Mouse (Mus musculus) heart, embryonic 14.5 days (tissue): ENCODE results near the gene Plcb1. TPM values are rescaled to one million over a fixed set of nuclear protein-coding genes. Genes with fewer than 3 reads are reported as not detected.

Experiments
- ATAC-seq: fragments of 200-750 bp; cut with Nextera tagmentation; 2 replicates; pipeline ENCODE4 v1.8.0; 2017; ENCODE audit warnings: low read depth, moderate TSS enrichment; ENCODE audit not compliant: insufficient number of reproducible peaks, insufficient read depth, low FRiP score
- H3K27ac ChIP-seq, 2 experiments: fragments of 200-500 bp in 1 of 2; fragments of 300-500 bp in 1 of 2; sonication (generic) in 1 of 2; replicated peaks in 1 of 2; 2 replicates each; pipeline ENCODE4 v1.5.1; 2012 to 2014; ENCODE audit warnings: low read depth in 2 of 2, low read length in 2 of 2, control low read depth in 1 of 2, mild to moderate bottlenecking in 1 of 2, mixed read lengths in 1 of 2; ENCODE audit not compliant: control insufficient read depth in 1 of 2, insufficient read depth in 1 of 2
- H3K27me3 ChIP-seq: fragments of 300-500 bp; sonication (generic); 2 replicates; pipeline ENCODE4 v1.6.1; 2014; ENCODE audit warnings: mild to moderate bottlenecking, low read length, control low read depth; ENCODE audit not compliant: control insufficient read depth, insufficient read depth
- H3K36me3 ChIP-seq: fragments of 300-500 bp; sonication (generic); 2 replicates; pipeline ENCODE4 v1.6.1; 2014; ENCODE audit warnings: mild to moderate bottlenecking, control low read depth, low read length, mixed read lengths; ENCODE audit not compliant: control insufficient read depth, insufficient read depth
- H3K4me1 ChIP-seq, 2 experiments: fragments of 200-500 bp in 1 of 2; fragments of 300-500 bp in 1 of 2; sonication (generic) in 1 of 2; 2 replicates each; pipeline ENCODE4 v1.6.1; 2012 to 2014; ENCODE audit warnings: low read length in 2 of 2, control low read depth in 1 of 2, mixed read lengths in 1 of 2; ENCODE audit not compliant: control insufficient read depth in 2 of 2, insufficient read depth in 2 of 2
- H3K4me2 ChIP-seq: fragments of 300-500 bp; sonication (generic); 2 replicates; pipeline ENCODE4 v1.6.1; 2014; ENCODE audit warnings: mild to moderate bottlenecking, low read length
- H3K4me3 ChIP-seq, 2 experiments: fragments of 200-500 bp in 1 of 2; fragments of 300-500 bp in 1 of 2; sonication (generic) in 1 of 2; 2 replicates each; pipeline ENCODE4 v1.5.1; 2012 to 2014; ENCODE audit warnings: low read length in 2 of 2, mild to moderate bottlenecking in 2 of 2, control low read depth in 1 of 2, low read depth in 1 of 2, moderate library complexity in 1 of 2; ENCODE audit not compliant: control insufficient read depth in 1 of 2, insufficient read depth in 1 of 2
- H3K9ac ChIP-seq: fragments of 300-500 bp; sonication (generic); 2 replicates; pipeline ENCODE4 v1.6.1; 2014; ENCODE audit warnings: mild to moderate bottlenecking, low read length
- H3K9me3 ChIP-seq: fragments of 300-500 bp; sonication (generic); 2 replicates; pipeline ENCODE4 v1.6.1; 2016; ENCODE audit warnings: low read length, control low read depth; ENCODE audit not compliant: control insufficient read depth
- WGBS: fragments of 180-500 bp; shearing (Covaris S2); extraction: QIAGEN DNeasy Blood & Tissue Kit; methylation state at CpG from one replicate; pipeline ENCODE4 v1.1.7; 2014; 5-methylcytosine and 5-hydroxymethylcytosine counted together
- polyA plus RNA-seq: library from polyadenylated mRNA; unstranded; fragments of >200 nt; fragmentation: Nextera tagmentation; extraction: Ambion mirVana; gene quantifications from 2 replicates; pipeline ENCODE4 v1.2.1, GENCODE M21; 2014

Gene Plcb1
- polyA plus RNA-seq, 1 experiment from 2014 or later, result 5.5 TPM

- Histone ChIP-seq H3K27me3 (no peaks in the 10 kb centered on the region), H3K9ac (no peak overlapping the region), H3K9me3 (no peaks in the 10 kb centered on the region), H3K4me2 (no peak overlapping the region), H3K36me3 (no peaks in the 10 kb centered on the region), H3K4me3 (no peak overlapping the region), H3K4me1 (no peaks in the 10 kb centered on the region), H3K27ac (no peak overlapping the region)
- 51% methylated on average over 2 of the region's 2 CpGs for WGBS
- ATAC-seq, result no peak
Observed at GRCm38 (mm10) chr2:134856691-134857090, 70.8 kb downstream of the Plcb1 start.

- H3K36me3 ChIP-seq, result no peaks in the 10 kb centered on the region
- H3K9ac ChIP-seq, result no peak overlapping the region
- H3K4me2 ChIP-seq, result no peak overlapping the region
- WGBS, result 72% methylated on average over 7 of the region's 7 CpGs
- no peaks in the 10 kb centered on the region for H3K9me3 ChIP-seq
- H3K4me1 ChIP-seq, result no peaks in the 10 kb centered on the region
- no peaks in the 10 kb centered on the region for H3K27me3 ChIP-seq
- ATAC-seq, result no peak
- no peak overlapping the region for H3K27ac ChIP-seq
- H3K4me3 ChIP-seq, result no peak overlapping the region
Observed at GRCm38 (mm10) chr2:134864985-134865645, 79.2 kb downstream of the Plcb1 start.

GRCm38 (mm10) chr2:134867381-134867780 lies 81.5 kb downstream of the Plcb1 start:
- ATAC-seq, result no peak
- no peak overlapping the region for H3K9ac ChIP-seq
- H3K27me3 ChIP-seq, result no peaks in the 10 kb centered on the region
- no peaks in the 10 kb centered on the region for H3K9me3 ChIP-seq
- H3K27ac ChIP-seq, result no peak overlapping the region
- 89% methylated on average over 6 of the region's 6 CpGs for WGBS
- no peak overlapping the region for H3K4me3 ChIP-seq
- H3K36me3 ChIP-seq, result no peaks in the 10 kb centered on the region
- no peak overlapping the region for H3K4me2 ChIP-seq
- H3K4me1 ChIP-seq, result peaks cover 4 to 8% of the 10 kb centered on the region in 2 experiments; a peak in 3 of 4 replicates

GRCm38 (mm10) chr2:134871692-134872489 lies 86.0 kb downstream of the Plcb1 start:
- WGBS, result 38% methylated on average over 9 of the region's 9 CpGs
- no peak; the same call in 1 of the 2 replicates for ATAC-seq
- Histone ChIP-seq H3K27ac (peak overlapping the region; percentile 61 to 86), H3K4me2 (peak overlapping the region; percentile 42), H3K36me3 (no peaks in the 10 kb centered on the region), H3K27me3 (no peaks in the 10 kb centered on the region), H3K4me3 (no peak overlapping the region), H3K4me1 (peaks cover 4 to 13% of the 10 kb centered on the region in 2 experiments; a peak in 3 of 4 replicates), H3K9ac (no peak overlapping the region), H3K9me3 (no peaks in the 10 kb centered on the region)

- peak overlapping the region; percentile 61 to 86 for H3K27ac ChIP-seq
- H3K36me3 ChIP-seq, result no peaks in the 10 kb centered on the region
- no peaks in the 10 kb centered on the region for H3K9me3 ChIP-seq
- H3K4me2 ChIP-seq, result peak overlapping the region; percentile 42
- H3K4me1 ChIP-seq, result peaks cover 4 to 13% of the 10 kb centered on the region in 2 experiments; a peak in 3 of 4 replicates
- no peak overlapping the region for H3K9ac ChIP-seq
- no peaks in the 10 kb centered on the region for H3K27me3 ChIP-seq
- H3K4me3 ChIP-seq, result no peak overlapping the region
- no peak for ATAC-seq
Observed at GRCm38 (mm10) chr2:134872490-134872781, 86.6 kb downstream of the Plcb1 start.

GRCm38 (mm10) chr2:134877148-134877547 lies 91.3 kb downstream of the Plcb1 start:
- Histone ChIP-seq H3K27ac (no peak overlapping the region), H3K4me2 (no peak overlapping the region), H3K4me1 (peaks cover 2 to 7% of the 10 kb centered on the region in 2 experiments; a peak in 3 of 4 replicates), H3K36me3 (no peaks in the 10 kb centered on the region), H3K27me3 (no peaks in the 10 kb centered on the region), H3K9me3 (no peaks in the 10 kb centered on the region), H3K4me3 (no peak overlapping the region), H3K9ac (no peak overlapping the region)
- 81% methylated on average over 4 of the region's 4 CpGs for WGBS
- no peak for ATAC-seq

- WGBS, result 64% methylated on average over 2 of the region's 2 CpGs
- H3K4me2 ChIP-seq, result no peak overlapping the region
- H3K9ac ChIP-seq, result no peak overlapping the region
- H3K36me3 ChIP-seq, result no peaks in the 10 kb centered on the region
- H3K4me3 ChIP-seq, result no peak overlapping the region
- no peaks in the 10 kb centered on the region for H3K27me3 ChIP-seq
- H3K9me3 ChIP-seq, result no peaks in the 10 kb centered on the region
- no peak overlapping the region for H3K27ac ChIP-seq
- no peaks in the 10 kb centered on the region for H3K4me1 ChIP-seq
- no peak for ATAC-seq
Observed at GRCm38 (mm10) chr2:134891207-134891606, 105.3 kb downstream of the Plcb1 start.
